Mouse (Mus musculus): ENCODE data around the gene Cdc42ep4.

DNA sequence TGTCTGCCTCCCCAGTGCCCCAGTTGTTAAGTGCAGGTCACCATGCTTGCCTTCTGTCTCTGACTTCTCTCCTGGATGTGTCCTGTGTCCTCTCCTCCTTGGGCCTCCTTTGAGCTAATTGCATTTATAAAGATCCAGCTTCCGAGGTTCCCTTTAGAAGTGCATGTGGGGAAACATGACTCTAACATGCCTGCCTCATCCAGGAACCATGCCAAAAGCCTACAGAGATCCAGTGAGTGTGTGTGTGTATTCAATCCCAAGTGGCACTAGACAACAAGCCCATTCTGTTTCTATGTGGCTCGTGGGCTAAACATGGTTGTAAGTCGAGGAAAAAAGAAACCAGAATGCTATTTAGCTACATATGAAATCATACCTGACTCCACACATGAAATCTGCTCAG is 16.7 kb upstream of the Cdc42ep4 start:
- TF ChIP-seq CTCF (IDR thresholded peaks at IDR 0.05; ENCODE audit: low read depth, low read length) (no peak), GATA1 (IDR thresholded peaks at IDR 0.05; ENCODE audit: borderline replicate concordance, low read length) (no peak), TAL1 (conservative IDR thresholded peaks at IDR 0.05; ENCODE audit: low read depth, low read length) (no peak)
